Mouse (Mus musculus) forebrain, embryonic 14.5 days (tissue): Measurements from ENCODE around the gene Med11. TPM values are rescaled to one million over a fixed set of nuclear protein-coding genes. Genes with fewer than 3 reads are reported as not detected.
"Not testable (repeated sequence)": the region's sequence is repeated elsewhere in the genome, so short reads cannot be mapped to it uniquely, and the experiment has no call there.

Experiments used
- ATAC-seq: fragments of 200-750 bp; cut with Nextera tagmentation; 2 replicates; pipeline ENCODE4 v1.8.0; 2017; ENCODE audit warnings: mild to moderate bottlenecking, moderate library complexity
- DNase-seq: peaks from one replicate; pipeline ENCODE4 v3.0.0-alpha.2; 2015; ENCODE audit warnings: low spot score
- H3K27ac ChIP-seq: fragments of 300-500 bp; sonication (generic); 2 replicates; pipeline ENCODE4 v1.5.1; 2014; ENCODE audit warnings: low read depth, mild to moderate bottlenecking, control low read depth, low read length, moderate library complexity
- H3K27me3 ChIP-seq: fragments of 300-500 bp; sonication (generic); replicated peaks from 2 replicates; pipeline ENCODE4 v1.6.1; 2014; ENCODE audit warnings: low read length, control low read depth, mixed read lengths; ENCODE audit not compliant: control insufficient read depth, insufficient read depth
- H3K36me3 ChIP-seq: fragments of 300-500 bp; sonication (generic); 2 replicates; pipeline ENCODE4 v1.6.1; 2014; ENCODE audit warnings: low read length, control low read depth; ENCODE audit not compliant: control insufficient read depth, insufficient read depth
- H3K4me1 ChIP-seq: fragments of 300-500 bp; sonication (generic); 2 replicates; pipeline ENCODE4 v1.6.1; 2014; ENCODE audit warnings: antibody characterized with exemption, low read length, control low read depth; ENCODE audit not compliant: control insufficient read depth, insufficient read depth
- H3K4me2 ChIP-seq: fragments of 300-500 bp; sonication (generic); 2 replicates; pipeline ENCODE4 v1.6.1; 2014; ENCODE audit warnings: mild to moderate bottlenecking, control low read depth, low read length
- H3K4me3 ChIP-seq: fragments of 300-500 bp; sonication (generic); 2 replicates; pipeline ENCODE4 v1.5.1; 2014; ENCODE audit warnings: low read depth, low read length, control low read depth
- H3K9ac ChIP-seq: fragments of 300-500 bp; sonication (generic); 2 replicates; pipeline ENCODE4 v1.6.1; 2014; ENCODE audit warnings: mild to moderate bottlenecking, low read length, control low read depth, moderate library complexity
- H3K9me3 ChIP-seq: fragments of 300-500 bp; sonication (generic); replicated peaks from 2 replicates; pipeline ENCODE4 v1.6.1; 2016; ENCODE audit warnings: low read length, control low read depth, mixed read lengths; ENCODE audit not compliant: control insufficient read depth
- WGBS: fragments of 180-500 bp; shearing (Covaris S2); extraction: QIAGEN DNeasy Blood & Tissue Kit; methylation state at CpG from one replicate; pipeline ENCODE4 v1.1.7; 2014; 5-methylcytosine and 5-hydroxymethylcytosine counted together
- polyA plus RNA-seq: library from polyadenylated mRNA; unstranded; fragments of >200 nt; fragmentation: Nextera tagmentation; extraction: Ambion mirVana; gene quantifications from 2 replicates; pipeline ENCODE4 v1.2.1, GENCODE M21; 2014

Med11 gene
- polyA plus RNA-seq = 49.2 and 54.3 TPM in 2 replicates

DNA sequence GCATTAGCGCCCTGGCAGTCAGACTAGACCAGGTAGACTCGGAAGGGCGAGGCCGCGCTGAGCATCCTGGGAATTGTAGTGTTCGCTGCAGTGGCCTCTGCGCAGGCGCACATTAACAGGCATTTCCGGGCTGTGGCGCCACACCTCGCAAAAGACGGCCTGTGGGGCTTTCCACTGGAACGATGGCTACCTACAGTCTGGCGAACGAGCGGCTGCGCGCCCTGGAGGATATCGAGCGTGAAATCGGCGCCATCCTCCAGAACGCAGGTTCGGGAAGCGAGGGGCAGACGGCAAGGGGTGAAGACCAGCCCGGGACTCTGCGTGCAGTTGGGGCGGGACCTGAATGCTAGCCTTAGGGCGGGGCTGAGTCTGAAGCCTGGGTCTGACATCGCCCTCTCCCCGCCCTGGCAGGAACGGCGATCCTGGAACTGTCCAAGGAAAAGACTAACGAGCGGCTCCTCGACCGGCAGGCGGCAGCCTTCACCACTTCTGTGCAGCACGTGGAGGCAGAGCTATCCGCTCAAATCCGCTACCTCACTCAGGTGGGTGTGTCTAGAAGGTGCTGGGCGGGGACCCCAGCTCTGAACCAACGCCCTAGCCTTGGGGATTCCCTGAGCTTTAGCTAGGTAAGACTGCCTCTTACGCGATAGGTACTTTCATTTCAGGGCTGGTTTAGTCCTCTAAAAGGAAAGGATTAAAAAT is at the start of gene Med11:
Gene Med11 (plus strand): TSS at position 123 of the 702 bp plus-strand sequence.
- peak within 1 kb of the TSS; percentile 95 for H3K27ac ChIP-seq
- WGBS = under 1% methylated on average over 46 of the region's 46 CpGs
- H3K27me3 ChIP-seq = no peaks in the 10 kb centered on the region
- DNase-seq = peak; percentile 96
- H3K9ac ChIP-seq = peak within 1 kb of the TSS; percentile 80
- H3K36me3 ChIP-seq = peaks cover 4% of the 10 kb centered on the region; the same call in 1 of the 2 replicates
- no peaks in the 10 kb centered on the region for H3K9me3 ChIP-seq
- H3K4me2 ChIP-seq = peak within 1 kb of the TSS; percentile 57
- H3K4me1 ChIP-seq = peaks cover 9% of the 10 kb centered on the region; the same call in 1 of the 2 replicates
- peak; percentile 97 for ATAC-seq
- H3K4me3 ChIP-seq = peak within 1 kb of the TSS; percentile 58

DNA sequence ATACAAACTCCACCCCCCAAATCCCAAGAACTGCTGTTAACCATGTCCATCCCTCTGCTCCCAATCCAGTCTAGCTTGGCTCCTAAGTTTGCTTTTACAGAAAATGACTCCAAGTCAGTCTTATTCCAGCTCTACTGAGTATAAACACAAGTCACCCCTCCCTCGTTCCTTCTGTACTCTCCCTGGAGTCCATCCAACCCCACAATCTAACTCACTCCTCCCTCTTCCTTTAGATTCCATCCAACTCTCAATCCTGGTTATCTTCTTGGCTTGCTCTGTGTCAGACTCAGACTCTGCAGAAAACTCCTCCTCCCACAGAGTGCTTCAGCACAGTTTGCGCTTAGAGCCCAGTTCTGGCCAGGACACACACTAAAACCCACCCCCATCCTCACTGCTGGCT is 48.1 kb upstream of the Med11 start:
- H3K9me3 ChIP-seq = no peaks in the 10 kb centered on the region
- H3K9ac ChIP-seq = no peak overlapping the region
- H3K27ac ChIP-seq = no peak overlapping the region
- no peaks in the 10 kb centered on the region for H3K27me3 ChIP-seq
- no peak for ATAC-seq
- no peak overlapping the region for H3K4me2 ChIP-seq
- WGBS = 83% methylated on average over 2 of the region's 2 CpGs
- no peak overlapping the region for H3K4me3 ChIP-seq
- no peak for DNase-seq
- H3K36me3 ChIP-seq = peaks cover 68% of the 10 kb centered on the region
- peaks cover 4% of the 10 kb centered on the region for H3K4me1 ChIP-seq

- ATAC-seq (peak; percentile 99), DNase-seq (peak; percentile 98)
- Histone ChIP-seq H3K27ac (peak within 1 kb of the TSS; percentile 65), H3K9me3 (no peaks in the 10 kb centered on the region), H3K4me1 (peaks cover 9% of the 10 kb centered on the region), H3K4me2 (peak within 1 kb of the TSS; percentile 79), H3K9ac (peak within 1 kb of the TSS; percentile 97), H3K36me3 (peaks cover 12% of the 10 kb centered on the region), H3K4me3 (peak within 1 kb of the TSS; percentile 99), H3K27me3 (no peaks in the 10 kb centered on the region)
- under 1% methylated on average over 59 of the region's 59 CpGs for WGBS
These were observed 42.0 kb upstream of the Med11 start, which contains the start of gene Pelp1 for GRCm38 (mm10) chr11:70409594-70410296. Gene Pelp1 (minus strand): TSS chr11:70410031.

DNA sequence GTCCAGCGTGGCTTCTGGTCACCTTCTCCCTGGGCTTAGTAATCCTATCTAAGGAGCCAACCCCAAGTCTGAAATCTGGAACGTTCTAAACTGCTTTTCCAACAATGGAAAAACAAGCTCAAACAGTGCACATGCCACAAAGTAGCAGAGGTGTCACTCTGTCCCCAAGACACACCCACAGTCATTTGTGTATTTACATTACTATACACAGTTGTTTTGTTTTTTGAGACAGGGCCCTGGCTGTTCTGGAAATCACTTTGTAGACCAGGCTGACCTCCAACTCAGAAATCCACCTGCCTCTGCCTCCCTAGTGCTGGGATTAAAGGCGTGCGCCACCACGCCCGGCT is 41.4 kb upstream of the Med11 start:
- H3K9me3 ChIP-seq = no peaks in the 10 kb centered on the region
- peaks cover 9% of the 10 kb centered on the region for H3K4me1 ChIP-seq
- 63% methylated on average over 6 of the region's 6 CpGs for WGBS
- peak overlapping the region; percentile 79 for H3K4me2 ChIP-seq
- peak overlapping the region; percentile 97 for H3K9ac ChIP-seq
- no peaks in the 10 kb centered on the region for H3K27me3 ChIP-seq
- peaks cover 7% of the 10 kb centered on the region for H3K36me3 ChIP-seq
- H3K4me3 ChIP-seq = peak overlapping the region; percentile 99
- H3K27ac ChIP-seq = peak overlapping the region; percentile 65
- no peak for ATAC-seq
- DNase-seq = no peak

GRCm38 (mm10) chr11:70412591-70412990 is 39.1 kb upstream of the Med11 start:
- no peak overlapping the region for H3K4me2 ChIP-seq
- H3K9ac ChIP-seq = no peak overlapping the region
- DNase-seq (no peak), ATAC-seq (no peak)
- H3K4me1 ChIP-seq = peaks cover 9% of the 10 kb centered on the region
- 82% methylated on average over 5 of the region's 5 CpGs for WGBS
- no peak overlapping the region for H3K27ac ChIP-seq
- H3K9me3 ChIP-seq = no peaks in the 10 kb centered on the region
- no peaks in the 10 kb centered on the region for H3K27me3 ChIP-seq
- no peak overlapping the region for H3K4me3 ChIP-seq
- H3K36me3 ChIP-seq = no peaks in the 10 kb centered on the region

DNA sequence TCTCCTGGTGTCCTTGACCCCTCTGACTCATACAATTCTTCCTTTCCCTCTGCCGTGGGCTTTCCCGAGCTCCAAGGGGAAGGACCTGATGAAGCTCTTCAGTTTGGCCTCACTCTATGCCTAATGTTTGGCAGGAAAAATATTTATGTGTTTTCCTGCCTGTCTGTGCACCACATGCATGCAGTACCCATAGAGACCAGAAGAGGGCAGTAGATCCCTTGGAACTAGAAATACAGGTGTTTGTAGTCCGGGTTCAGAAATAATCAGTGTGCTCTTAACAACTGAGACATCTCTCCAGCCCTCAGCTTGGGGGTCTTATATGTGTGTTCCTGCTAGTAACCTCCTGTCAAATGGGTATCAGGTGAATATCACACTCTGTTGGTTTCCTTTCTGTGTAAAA is 37.8 kb upstream of the Med11 start:
- WGBS = 7% methylated on average over 3 of the region's 3 CpGs
- no peak for ATAC-seq
- H3K9me3 ChIP-seq = no peaks in the 10 kb centered on the region
- H3K36me3 ChIP-seq = no peaks in the 10 kb centered on the region
- no peak overlapping the region for H3K27ac ChIP-seq
- H3K4me3 ChIP-seq = no peak overlapping the region
- H3K27me3 ChIP-seq = no peaks in the 10 kb centered on the region
- no peak overlapping the region for H3K9ac ChIP-seq
- H3K4me1 ChIP-seq = peaks cover 2% of the 10 kb centered on the region; the same call in 1 of the 2 replicates
- DNase-seq = peak; percentile 89
- H3K4me2 ChIP-seq = no peak overlapping the region

DNA sequence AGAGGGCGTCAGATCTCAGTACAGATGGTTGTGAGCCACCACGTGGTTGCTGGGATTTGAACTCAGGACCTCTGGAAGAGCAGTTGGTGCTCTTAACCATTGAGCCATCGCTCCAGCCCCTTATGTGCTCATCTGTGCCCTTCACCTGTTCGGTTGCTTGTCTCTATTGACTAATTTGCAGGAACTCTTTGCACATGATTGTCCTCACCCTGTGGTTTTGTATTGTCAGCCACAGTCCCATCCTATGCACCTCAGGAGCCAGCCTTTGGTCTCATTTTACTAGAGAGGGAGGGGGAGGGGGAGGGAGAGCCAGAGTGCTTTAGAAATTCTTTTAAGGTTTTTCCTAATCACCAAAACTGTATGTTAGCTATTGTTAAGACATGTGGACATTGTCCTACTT is 33.5 kb upstream of the Med11 start:
- WGBS = 69% methylated on average over 4 of the region's 4 CpGs

DNA sequence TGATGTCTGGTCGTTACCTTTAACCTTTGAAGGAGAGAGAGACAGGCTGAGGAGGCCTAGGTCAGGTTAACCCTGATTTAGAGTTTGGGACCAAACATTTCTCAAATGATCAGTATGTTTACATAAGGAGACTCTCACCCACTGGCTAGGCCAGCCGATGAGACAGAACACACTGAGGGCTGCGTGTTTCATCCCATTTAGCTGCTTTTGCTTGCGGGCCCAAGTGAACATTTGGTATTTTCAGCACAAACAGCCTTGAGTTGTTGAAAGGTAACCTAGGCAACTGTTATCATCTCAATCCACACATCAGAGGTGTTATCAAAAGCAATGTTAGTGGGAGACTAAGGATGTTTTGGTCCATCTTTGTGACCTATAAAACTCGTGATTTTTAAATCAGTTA is 32.2 kb upstream of the Med11 start:
- 79% methylated on average over 5 of the region's 5 CpGs for WGBS
- DNase-seq (no peak), ATAC-seq (no peak)
- Histone ChIP-seq H3K27me3 (no peaks in the 10 kb centered on the region), H3K4me2 (no peak overlapping the region), H3K27ac (no peak overlapping the region), H3K4me3 (no peak overlapping the region), H3K4me1 (no peaks in the 10 kb centered on the region), H3K36me3 (no peaks in the 10 kb centered on the region), H3K9ac (no peak overlapping the region), H3K9me3 (no peaks in the 10 kb centered on the region)

More for the DNA sequence above, 33.5 kb upstream of the Med11 start:
- no peak for DNase-seq
- no peaks in the 10 kb centered on the region for H3K4me1 ChIP-seq
- no peaks in the 10 kb centered on the region for H3K9me3 ChIP-seq
- H3K4me2 ChIP-seq = no peak overlapping the region
- no peak overlapping the region for H3K9ac ChIP-seq
- H3K27me3 ChIP-seq = no peaks in the 10 kb centered on the region
- H3K36me3 ChIP-seq = no peaks in the 10 kb centered on the region
- H3K4me3 ChIP-seq = no peak overlapping the region
- no peak for ATAC-seq
- H3K27ac ChIP-seq = no peak overlapping the region

- not testable (repeated sequence) for H3K36me3 ChIP-seq, H3K4me2 ChIP-seq, H3K27ac ChIP-seq, H3K4me3 ChIP-seq, H3K9me3 ChIP-seq, H3K27me3 ChIP-seq, H3K9ac ChIP-seq, H3K4me1 ChIP-seq, ATAC-seq, DNase-seq
- 63% methylated on average over 6 of the region's 6 CpGs for WGBS
These were observed 25.1 kb upstream of the Med11 start for GRCm38 (mm10) chr11:70426598-70426997.
